Mouse (Mus musculus): ENCODE results near the gene Igsf9b.

- no peak for TF ChIP-seq CTCF (IDR thresholded peaks at IDR 0.05; ENCODE audit: extremely low read depth, insufficient read length, insufficient replicate concordance, low read depth, low read length)
- no peak for TF ChIP-seq POLR2A (IDR thresholded peaks at IDR 0.05; ENCODE audit: low read depth, low read length)
Measured at GRCm38 (mm10) chr9:27260378-27260947, 38.5 kb upstream of the Igsf9b start.
